Mouse (Mus musculus) thymus, postnatal 36 days (tissue): Measurements from ENCODE around the gene Hps6.
"Not testable (repeated sequence)": the region's sequence is repeated elsewhere in the genome, so short reads cannot be mapped to it uniquely, and the experiment has no call there.

ENCODE experiments used
- DNase-seq, 2 experiments: peaks; one replicate each; pipeline ENCODE4 v3.0.0; 2022; ENCODE audit warnings: mixed read lengths in 2 of 2

The Hps6 gene

DNA sequence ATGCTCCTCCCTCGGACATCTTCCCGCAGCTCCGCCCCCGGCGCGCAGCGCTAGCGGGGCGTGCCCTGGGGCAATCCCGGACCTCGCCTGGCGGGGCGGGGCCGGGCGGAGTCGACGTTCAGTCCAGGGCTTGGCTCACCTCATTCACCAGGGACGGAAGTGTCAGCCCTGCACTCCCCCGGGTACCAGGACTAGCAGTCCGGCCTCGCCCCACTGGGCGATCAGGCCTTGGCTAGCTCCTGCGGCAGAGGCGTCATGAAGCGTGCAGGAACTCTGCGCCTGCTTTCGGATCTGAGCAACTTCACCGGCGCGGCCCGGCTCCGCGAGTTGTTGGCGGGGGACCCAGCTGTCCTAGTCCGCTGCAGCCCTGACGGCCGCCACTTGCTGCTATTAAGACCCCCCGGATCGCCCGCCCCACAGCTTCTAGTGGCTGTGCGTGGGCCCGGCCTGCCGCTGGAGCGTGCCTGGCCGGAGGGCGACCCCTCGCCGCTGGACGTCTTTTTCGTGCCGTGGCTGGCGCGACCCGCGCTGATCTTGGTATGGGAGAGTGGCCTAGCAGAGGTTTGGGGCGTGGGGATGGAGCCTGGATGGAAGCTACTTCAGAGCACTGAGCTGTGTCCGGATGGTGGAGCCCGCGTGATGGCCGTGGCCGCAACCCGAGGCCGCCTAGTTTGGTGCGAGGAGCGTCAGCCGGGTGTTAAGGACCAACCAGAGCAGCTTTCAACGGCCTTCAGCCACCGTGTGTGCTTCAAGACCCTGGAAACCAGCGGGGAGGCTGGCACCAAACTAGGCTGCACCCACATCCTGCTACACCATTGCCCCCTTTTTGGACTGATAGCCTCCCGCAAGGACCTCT is at the start of gene Hps6:
Hps6 (plus strand) TSS at position 138 of the 856 bp plus-strand sequence.
- peak; percentile 84 to 88 for DNase-seq

DNA sequence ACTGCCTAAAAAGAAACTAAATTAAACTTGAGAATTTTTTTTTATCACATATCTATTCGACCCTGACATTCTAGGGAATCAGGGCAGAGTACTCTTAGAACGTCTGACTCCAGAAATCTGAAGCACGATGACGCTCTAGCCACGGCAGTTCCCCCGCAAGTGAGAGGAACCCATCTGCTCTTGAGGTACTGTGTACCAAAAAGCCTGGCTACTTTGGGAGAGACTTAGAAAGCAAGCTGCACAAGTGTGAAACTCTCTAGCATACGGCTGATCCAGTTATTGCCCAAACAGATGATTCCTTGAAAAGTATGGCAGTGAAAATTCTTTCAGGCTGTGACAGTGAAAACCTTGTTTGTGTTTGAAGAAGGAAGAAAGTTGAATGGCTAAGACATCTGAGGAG is 46.6 kb upstream of the Hps6 start:
- DNase-seq = no peak

DNA sequence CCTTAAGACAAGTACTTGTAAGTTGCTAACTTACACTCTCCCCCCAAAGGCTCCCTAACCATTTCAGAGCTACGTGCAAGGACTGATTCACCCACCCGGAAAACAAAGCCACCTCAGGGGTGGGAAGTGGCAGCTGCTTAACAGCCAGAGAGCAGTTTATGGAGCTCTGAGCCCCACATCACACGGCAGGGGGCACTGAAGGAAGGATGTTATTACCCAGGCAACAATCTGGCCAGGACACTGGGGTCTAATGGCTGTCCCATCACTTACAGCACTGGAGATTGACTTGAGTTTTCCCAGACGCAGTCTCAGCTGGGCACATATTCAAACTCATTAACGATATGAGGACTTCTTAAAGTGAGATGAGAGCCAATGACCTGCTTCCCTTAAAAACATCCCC is 42.5 kb upstream of the Hps6 start:
- no peak for DNase-seq

DNA sequence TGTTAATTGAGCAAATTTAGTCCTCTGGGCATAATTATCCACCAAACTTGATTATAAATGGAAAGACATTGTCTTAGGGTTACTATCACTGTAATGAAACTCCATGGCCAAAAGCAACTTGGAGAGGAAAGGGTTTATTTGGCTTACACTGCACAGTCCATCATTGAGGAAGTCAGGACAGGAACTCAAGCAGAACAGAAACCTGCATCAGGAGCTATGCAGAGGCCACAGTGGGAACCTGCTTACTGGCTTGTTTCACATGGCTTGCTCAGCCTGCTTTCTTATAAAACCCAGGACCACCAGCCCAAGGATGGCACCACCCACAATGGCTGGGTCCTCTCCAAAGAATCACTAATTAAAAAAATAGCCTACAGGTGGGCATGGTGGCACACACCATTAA is 18.9 kb upstream of the Hps6 start:
- DNase-seq = no peak

DNA sequence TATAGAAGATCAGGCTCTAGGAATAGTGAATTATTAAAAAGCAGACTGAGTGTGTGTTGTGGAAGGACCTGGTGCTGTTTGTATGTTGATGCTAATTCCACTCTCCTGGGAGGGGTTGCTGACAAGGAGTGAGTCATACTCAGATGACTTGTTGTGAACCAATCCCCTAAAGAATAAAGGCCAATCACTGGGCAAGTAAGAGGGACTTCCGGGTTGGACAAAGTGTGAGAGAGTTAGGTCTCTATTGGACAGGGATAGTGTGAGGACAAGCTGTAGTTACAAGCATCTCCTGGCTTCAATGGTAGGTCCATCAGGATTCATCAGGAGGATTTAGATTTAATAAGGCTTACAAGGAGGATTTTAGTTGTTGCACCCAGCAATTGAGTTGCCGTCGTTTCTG is 15.1 kb upstream of the Hps6 start:
- DNase-seq = no peak

DNA sequence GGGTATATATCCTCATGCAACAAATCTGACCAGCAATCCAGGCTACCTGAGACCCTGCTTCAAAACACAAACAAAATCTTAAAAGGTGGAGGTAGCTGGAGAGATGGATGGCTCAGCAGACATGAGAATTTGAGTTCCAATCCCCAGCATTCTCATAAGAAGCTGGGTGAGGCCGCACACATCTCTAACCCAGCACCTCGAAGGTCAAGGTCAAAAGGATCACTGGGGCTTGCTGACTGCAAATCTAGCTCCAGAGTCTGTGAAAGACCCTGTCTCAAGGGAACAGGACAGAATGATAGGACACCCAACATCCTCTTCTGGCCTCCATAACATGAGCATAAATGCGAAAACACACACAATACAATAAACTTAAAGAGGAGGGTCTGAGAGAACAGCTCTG is 12.1 kb upstream of the Hps6 start:
- no peak for DNase-seq

DNA sequence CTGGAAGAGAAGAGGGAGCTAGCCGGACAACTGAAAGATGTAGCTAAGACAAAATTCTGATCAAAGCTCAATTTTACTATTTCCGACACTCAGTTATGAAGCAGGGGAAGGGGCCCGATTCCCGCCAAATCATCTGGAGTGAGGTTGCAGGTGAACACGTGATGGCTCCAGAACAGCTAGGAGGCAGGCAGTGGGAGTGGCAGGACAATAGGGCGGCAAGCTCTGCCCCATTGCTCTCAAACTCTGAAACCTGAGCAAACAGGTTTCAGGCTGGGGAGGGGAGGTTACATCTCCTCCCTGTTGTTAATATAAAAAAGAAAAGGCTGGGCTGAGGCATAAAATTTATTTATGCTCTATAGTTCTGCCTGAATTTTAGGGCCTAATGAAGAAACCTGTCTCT is 9.9 kb upstream of the Hps6 start:
- DNase-seq = not testable (repeated sequence)

DNA sequence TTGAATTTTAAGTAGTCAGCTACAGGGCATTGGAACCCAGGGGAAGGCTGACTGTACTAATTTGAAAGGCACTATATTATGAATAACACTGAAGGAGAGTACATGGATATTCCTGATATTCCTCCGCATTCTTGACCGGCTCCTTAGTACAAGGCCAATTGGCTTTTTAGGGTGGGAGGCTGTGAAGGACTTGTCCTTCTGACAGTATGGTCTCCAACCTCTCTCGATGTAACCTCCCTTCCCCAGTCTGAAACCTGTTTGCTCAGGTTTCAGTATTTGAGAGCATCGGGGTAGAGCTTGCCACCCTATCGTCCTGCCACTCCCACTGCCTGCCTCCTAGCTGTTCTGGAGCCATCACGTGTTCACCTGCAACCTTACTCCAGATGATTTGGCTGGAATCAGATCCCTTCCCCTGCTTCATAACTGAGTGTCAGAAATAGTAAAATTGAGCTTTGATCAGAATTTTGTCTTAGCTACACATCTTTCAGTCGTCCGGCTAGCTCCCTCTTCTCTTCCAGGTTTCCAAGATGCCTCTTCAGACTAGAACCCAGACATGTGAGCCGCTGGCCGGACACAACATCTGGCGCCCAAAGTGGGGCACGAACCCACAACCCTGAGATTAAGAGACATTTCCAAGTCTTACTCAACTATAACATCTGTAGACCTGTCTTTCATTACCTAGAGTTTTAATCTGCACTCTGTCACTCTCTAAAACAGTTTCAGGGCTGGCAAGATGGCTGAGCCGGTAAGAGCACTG is 9.1 kb upstream of the Hps6 start:
- DNase-seq = no peak

DNA sequence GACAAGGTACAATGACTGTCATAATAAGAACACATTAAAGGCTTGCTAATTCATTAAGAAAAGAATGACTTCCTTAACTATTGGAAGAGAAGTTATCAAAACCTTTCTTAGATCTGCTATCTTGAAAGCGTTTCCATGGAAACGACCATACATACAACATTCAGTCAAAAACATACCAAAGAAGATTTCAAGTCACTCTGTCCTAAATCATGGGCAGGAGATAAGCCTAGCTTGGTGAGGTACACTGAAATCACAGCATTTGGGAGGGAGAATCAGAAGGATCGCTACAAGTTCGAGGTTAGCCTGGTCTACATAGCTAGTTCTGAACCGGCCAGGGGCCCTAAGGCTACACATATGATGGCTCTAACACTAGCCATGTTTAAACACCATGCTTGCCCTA is 5.9 kb upstream of the Hps6 start:
- no peak for DNase-seq

DNA sequence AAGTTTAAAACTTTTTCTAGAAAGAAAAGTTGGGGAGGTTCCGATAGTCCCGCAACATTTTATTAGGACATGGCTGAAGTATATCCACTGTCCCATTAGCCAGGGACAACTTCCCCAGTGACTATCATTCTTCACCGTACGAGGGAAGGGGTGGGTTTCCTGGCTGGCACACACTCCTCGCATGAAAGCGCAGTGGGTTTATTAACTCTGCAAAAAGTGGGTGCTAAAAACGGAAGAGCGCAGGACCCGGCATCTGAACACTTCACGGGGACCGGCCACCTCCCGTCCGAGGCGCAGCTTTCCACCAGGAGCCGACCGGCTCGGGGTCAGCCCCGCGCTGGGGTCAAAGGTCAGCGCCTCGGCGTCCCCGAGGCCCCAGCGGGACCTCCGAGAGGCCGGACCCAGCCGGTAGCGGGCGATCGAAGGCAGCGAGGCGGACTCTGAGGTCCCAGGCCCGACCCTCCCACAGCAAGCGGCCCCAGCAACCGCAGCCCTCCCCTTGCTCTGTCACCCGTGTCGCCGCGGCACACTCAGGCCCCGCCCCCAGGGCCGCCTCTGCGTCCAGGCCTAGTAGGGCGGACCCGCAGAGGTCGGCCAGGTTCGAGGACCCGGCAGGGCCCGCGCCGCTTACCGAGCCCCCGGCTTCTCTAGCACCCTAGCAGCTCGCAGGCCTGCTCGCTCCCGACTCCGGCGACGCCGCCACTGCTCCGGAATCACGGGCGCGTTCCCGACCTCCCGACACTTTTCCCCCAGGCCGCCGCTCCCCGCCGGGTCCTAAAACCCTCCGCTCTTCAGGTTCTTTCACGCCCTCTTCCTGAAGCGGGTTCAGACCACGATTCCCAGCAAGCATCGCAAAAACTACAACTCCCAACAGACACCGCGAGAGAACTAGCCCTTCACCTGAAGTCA is 5.3 kb upstream of the Hps6 start, which contains the start of gene Armh3:
Armh3 (minus strand) TSS at position 704 of the 909 bp plus-strand sequence.
- DNase-seq = peak; percentile 92 to 93

DNA sequence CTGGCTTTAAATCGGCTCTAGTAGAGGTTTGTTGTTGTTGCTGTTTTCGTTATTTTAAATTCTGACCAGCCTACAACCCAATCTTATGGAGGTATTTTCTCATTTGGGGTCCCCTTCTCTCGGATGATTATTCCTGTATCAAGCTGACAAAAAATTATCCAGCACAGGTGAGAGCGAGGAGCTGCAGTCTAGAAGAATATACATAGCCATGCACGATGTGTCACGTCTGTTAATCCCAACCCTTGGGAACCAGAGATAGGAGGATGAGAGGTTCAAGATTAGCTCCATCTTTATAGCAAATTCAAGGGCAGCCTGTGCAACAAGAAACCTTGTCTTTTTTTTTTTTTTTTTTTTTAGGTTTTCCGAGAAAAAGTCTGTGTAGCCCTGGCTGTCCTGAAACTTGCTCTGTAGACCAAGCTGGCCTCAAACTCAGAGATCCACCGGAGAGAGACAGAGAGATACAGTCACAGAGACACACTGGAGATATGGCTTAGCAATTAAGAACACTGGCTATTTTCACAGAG is 4.6 kb upstream of the Hps6 start:
- DNase-seq = no peak

DNA sequence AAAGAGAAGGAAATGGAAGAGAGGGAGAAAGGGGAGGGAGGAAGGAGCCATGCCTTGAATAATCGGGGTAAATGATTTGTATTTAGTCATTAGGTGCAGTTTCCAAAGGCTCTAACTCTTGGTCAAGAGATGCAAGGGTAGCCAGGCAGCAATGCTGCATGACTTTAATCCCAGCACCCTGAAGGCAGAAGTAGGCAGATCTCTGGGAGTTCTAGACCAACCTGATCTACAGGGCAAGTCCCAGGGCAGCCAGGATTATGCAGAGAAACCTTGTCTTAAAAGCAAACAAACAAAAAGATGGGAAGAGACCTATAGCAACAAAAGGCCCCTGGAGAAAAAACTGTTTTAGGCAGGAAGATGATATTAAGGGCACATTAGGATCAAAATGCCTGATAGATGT is 3.9 kb upstream of the Hps6 start:
- no peak for DNase-seq

DNA sequence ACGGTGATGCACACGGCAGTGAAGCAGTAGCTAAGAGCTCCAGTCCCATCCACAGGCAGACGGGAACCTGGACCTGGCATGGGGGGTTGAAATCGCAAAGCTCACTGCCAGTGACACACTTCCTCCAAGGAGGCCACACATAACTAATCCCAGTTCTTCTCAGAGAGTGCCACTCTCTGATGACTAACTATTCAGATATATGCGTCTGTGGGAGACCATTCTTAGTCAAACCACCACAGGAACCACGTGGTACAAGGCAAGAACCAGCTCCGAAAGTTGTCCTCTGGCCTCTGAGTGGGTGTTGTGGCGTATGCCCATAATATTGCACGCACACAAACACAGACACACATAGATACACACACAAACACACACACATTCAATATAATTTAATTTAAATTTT is 1.0 kb upstream of the Hps6 start:
- no peak for DNase-seq

DNA sequence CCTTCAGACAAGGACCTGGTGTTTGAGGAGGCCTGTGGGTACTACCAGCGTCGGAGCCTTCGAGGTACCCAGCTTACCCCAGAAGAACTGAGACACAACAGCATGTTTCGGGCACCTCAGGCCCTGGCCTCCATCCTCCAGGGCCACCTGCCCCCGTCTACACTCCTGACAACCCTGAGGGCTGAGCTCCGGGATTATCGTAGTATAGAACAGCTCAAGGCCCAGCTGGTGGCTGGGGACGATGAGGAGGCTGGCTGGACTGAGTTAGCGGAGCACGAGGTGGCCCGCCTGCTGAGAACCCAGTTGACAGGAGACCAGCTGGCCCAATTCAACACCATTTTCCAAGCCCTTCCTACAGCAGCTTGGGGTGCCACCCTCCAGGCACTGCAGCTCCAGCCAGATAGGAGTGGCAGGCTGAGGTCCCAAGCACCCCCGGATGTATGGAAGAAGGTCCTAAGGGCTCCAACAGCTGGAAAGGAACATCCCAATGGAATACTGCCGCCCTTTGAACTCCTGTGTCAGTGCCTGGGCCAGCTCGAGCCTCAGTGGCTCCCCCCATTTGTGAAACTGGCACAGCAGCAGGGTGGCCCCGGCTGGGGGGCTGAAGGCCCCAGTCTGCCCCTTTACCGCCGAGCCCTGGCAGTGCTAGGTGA is 1.6 kb downstream of the Hps6 start:
- peak in 1 of 2 experiments; percentile 11 for DNase-seq

DNA sequence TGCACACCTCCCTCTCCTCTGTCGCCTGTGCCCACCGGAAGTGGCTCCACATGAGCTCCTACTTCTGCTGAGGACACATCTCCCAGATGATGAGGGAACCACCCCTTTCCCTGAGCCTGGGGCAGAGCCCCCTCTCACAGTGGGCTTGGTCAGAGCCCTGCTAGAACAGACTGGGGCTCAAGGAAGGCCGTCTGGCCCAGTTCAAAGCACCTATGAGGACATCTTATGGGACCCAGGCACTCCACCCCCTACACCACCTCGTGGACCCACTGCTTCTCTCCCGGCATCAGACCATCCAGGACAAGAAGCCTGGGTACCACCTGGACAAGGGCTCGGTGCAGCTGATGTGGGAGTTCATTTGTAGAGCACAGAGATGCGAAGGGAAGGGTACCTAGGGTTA is 2.4 kb downstream of the Hps6 start:
- DNase-seq = no peak

DNA sequence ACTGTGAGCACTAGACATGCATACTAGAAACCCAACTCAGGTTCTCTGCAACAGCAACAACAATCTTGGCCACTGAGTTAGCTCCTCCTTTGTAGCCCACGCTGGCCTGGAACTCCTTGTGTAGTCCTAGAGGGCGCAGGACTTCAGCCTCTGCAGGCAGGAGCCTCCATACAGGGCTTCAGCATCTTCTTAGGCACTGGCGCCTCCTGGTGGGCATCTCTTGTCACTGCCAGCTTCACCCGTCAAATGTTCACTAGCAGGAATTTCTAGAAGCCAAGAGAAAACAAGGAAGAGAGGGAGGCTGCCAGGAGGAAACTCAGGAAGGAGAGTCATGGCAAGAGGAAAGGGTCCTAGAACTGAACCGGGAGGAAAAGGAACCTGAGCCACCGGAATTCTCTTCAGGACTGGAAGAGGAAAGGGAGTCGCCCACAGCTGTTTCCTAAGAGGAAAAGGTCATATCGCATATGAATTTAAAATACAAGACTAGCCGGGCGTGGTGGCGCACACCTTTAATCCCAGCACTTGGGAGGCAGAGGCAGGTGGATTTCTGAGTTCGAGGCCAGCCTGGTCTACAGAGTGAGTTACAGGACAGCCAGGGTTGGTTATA is 11.4 kb downstream of the Hps6 start:
- DNase-seq = peak; percentile 76 to 81

DNA sequence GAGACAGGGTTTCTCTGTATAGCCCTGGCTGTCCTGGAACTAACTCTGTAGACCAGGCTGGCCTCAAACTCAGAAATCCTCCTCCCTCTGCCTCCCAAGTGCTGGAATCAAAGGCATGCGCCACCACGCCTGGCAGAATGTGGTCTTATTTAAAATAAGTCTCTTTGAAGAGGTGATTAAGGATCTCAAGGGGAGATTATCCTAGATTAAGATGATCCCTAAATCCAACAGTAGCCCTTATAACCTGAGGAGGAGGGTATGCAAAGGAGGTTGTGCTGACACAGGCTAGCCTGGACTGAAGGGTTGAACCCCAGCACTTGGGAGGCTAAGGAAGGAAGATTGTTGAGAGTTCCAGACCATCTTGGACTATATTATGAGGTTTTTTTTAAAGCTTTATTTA is 12.7 kb downstream of the Hps6 start:
- no peak for DNase-seq

DNA sequence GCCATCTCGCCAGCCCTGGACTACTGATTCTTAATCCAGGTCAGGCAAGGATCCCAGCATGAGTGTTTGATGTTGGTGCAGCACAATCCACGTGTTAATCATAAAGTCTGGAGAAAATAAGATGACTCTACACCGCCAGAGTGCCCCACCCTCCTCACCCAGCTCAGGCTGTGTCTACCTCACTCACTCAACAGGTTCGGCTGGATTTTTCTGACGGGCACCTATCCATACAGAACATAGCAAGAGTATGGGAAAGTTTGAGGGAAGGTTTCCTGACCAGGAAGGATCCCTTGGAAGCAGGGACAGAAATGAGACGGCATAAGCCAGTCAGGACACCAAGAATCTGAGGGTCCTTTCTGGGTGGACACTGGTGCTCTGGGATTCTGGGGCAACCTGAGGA is 21.7 kb downstream of the Hps6 start:
- DNase-seq = no peak

DNA sequence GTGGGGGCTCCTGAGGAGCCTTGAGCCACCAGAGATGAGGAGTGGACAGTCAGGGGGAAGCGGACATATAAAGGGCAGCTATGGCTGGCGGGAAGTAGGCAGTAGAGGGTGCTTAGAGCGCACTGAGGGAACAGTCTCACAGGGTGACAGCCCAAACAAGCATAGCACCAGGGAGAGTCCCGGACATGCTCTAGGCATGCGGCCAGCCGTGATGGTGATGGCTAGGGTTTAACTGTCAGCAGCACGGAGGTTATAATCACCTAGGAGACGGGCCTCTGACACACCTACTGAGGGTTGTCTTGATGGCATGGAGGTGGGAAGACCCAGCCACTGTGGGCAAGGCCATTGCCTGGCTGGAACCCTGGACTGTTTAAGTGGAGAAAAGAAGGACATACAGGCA is 23.3 kb downstream of the Hps6 start:
- DNase-seq = no peak

DNA sequence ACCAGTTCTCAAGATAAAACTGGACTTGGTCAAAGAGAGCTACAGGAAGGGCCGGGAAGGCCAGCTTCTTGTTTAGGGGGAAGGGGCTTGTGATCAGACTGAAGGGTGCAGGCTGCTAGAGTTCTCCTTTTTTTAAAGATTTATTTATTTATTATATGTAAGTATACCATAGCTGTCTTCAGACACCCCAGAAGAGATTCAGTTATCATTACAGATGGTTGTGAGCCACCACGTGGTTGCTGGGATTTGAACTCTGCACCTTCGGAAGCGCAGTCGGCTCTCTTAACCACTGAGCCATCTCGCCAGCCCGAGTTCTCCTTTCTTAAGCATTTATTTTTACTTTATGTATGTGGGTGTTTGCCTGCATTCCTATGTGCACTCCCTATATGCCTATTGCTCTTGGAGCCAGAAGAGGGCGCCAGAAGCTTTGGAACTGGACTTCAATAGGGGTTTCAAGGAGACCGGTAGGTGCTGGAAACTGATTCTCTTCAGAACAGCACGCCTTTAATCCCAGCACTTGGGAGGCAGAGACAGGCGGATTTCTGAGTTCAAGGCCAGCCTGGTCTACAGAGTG is 25.5 kb downstream of the Hps6 start:
- no peak for DNase-seq

DNA sequence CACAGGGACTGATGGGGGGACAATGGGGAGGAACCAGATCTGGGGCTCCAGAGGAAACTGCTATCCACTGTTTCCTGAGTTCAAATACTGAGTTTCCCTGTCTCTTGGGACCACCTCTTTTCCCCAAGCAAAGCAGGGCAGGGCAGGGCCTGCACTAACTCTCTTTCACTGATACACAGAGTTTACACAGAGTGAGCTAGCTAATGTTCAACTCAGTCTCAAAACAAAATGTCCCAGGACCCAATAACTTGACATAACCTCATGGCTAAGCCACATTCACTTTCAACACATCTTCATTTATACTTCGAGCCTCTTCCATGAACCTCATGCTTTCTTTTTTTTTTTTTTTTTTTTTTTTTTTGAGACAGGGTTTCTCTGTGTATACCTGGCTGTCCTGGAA is 26.3 kb downstream of the Hps6 start:
- DNase-seq = no peak
